Mouse (Mus musculus) embryonic fibroblast, embryonic 13.5 days (primary cell): ENCODE measurements around the gene Evi2a.

ENCODE experiments used
- CTCF ChIP-seq: IDR thresholded peaks from 2 replicates; pipeline ENCODE4 v1.5.1; 2011; ENCODE audit warnings: mild to moderate bottlenecking, control low read depth, low read length, moderate library complexity, borderline replicate concordance; ENCODE audit not compliant: insufficient read depth
- POLR2A ChIP-seq: IDR thresholded peaks from 2 replicates; pipeline ENCODE4 v1.6.1; 2011; ENCODE audit warnings: low read depth, mild to moderate bottlenecking, control low read depth, low read length, moderate library complexity

DNA sequence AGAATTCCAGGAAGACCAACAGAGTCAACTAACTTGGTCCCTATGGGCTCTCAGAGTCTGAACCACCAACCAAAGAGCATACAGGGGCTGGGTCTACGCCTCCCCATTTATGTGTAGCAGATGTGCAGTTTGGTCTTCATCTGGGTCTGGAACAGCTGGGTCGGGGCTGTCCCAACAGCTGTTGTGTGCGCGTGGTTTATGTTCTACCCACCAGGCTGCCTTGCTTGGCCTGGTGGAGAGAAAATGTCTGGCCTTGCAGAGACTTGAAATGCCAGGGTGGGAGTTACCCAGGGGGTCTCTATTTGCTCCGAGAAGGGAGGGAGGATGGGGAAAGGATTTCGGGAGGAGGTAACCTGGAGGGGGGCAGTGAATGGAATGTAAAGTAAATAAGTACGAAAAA is 33.1 kb upstream of the Evi2a start:
- TF ChIP-seq POLR2A (no peak), CTCF (no peak)
